8 mouse cellular contexts compared by ENCODE assay signal in genomic region chr11:95875804-95876203, GRCm38 (mm10). TPM values are rescaled to one million over a fixed set of nuclear protein-coding genes. Genes with fewer than 3 reads are reported as not detected.
DNase-seq lines count a peak whose midpoint lies in the region; ATAC-seq and TF ChIP-seq lines count a peak whose summit lies in the region.

No protein-coding gene starts in this region.

- TF ChIP-seq CTCF in stomach, postnatal 0 days (IDR thresholded peaks at IDR 0.05; ENCODE audit: low read depth): no peak
- no peak for TF ChIP-seq CTCF in hindbrain, postnatal 0 days (IDR thresholded peaks at IDR 0.05; ENCODE audit: low read depth)

- H3K9ac ChIP-seq in stomach, embryonic 15.5 days: no peak overlapping the region
- no peak overlapping the region for H3K9ac ChIP-seq in stomach, postnatal 0 days (ENCODE audit: low read length)
- no peak overlapping the region for H3K9ac ChIP-seq in hindbrain, postnatal 0 days (replicated peaks; ENCODE audit: low read length)

- WGBS in stomach, embryonic 15.5 days: 28% methylated on average over 9 of the region's 9 CpGs
- 28% methylated on average over 9 of the region's 9 CpGs for WGBS in stomach, postnatal 0 days
- 31% methylated on average over 9 of the region's 9 CpGs for WGBS in hindbrain, postnatal 0 days

- H3K4me3 ChIP-seq in stomach, embryonic 15.5 days (replicated peaks): no peak overlapping the region
- no peak overlapping the region for H3K4me3 ChIP-seq in stomach, postnatal 0 days (ENCODE audit: low read depth, low read length)
- no peak overlapping the region; the same call in 1 of the 2 replicates for H3K4me3 ChIP-seq in hindbrain, postnatal 0 days (ENCODE audit: low read length)

- peak overlapping the region; percentile 12; the same call in 1 of the 2 replicates for H3K4me2 ChIP-seq in stomach, embryonic 15.5 days
- no peak overlapping the region for H3K4me2 ChIP-seq in stomach, postnatal 0 days (replicated peaks; ENCODE audit: low read depth)
- peak overlapping the region; percentile 41; the same call in 1 of the 2 replicates for H3K4me2 ChIP-seq in hindbrain, postnatal 0 days (ENCODE audit: low read depth, low read length)

- peak; percentile 44 for DNase-seq in adrenal gland, postnatal 14 days
- DNase-seq in adrenal gland, postnatal 4 days (ENCODE audit: low spot score in 2 of 2): no peak
- DNase-seq in stomach, postnatal 0 days (ENCODE audit: low spot score): no peak
- DNase-seq in hindbrain, postnatal 0 days (ENCODE audit: low spot score): peak; percentile 46
- DNase-seq in thymus, postnatal 36 days: peak; percentile 26 to 32
- no peak for DNase-seq in gastrocnemius, adult 18-20 months (ENCODE audit: low spot score)

- no peaks in the 10 kb centered on the region for H3K4me1 ChIP-seq in stomach, embryonic 15.5 days
- H3K4me1 ChIP-seq in stomach, postnatal 0 days (replicated peaks; ENCODE audit: control insufficient read depth, insufficient read depth): no peaks in the 10 kb centered on the region
- H3K4me1 ChIP-seq in hindbrain, postnatal 0 days (ENCODE audit: insufficient read depth, low read length): no peaks in the 10 kb centered on the region

- H3K27ac ChIP-seq in stomach, embryonic 15.5 days: no peak overlapping the region
- H3K27ac ChIP-seq in stomach, postnatal 0 days (replicated peaks): no peak overlapping the region
- no peak overlapping the region for H3K27ac ChIP-seq in hindbrain, postnatal 0 days

- H3K36me3 ChIP-seq in stomach, embryonic 15.5 days: no peaks in the 10 kb centered on the region
- H3K36me3 ChIP-seq in stomach, postnatal 0 days (ENCODE audit: control insufficient read depth, insufficient read depth, low read length): no peaks in the 10 kb centered on the region
- no peaks in the 10 kb centered on the region for H3K36me3 ChIP-seq in hindbrain, postnatal 0 days (ENCODE audit: insufficient read depth, low read length)

- no peak for TF ChIP-seq EP300 in stomach, postnatal 0 days (optimal IDR thresholded peaks at IDR 0.05)

- 0 out of 2 replicates have a peak, but pooled peaks cover 3% of the 10 kb centered on the region for H3K9me3 ChIP-seq in stomach, embryonic 15.5 days
- H3K9me3 ChIP-seq in stomach, postnatal 0 days (ENCODE audit: control insufficient read depth, low read length): no peaks in the 10 kb centered on the region
- H3K9me3 ChIP-seq in hindbrain, postnatal 0 days (ENCODE audit: low read length): no peaks in the 10 kb centered on the region

- ATAC-seq in stomach, embryonic 15.5 days (ENCODE audit: insufficient read depth, low FRiP score, low read depth): no peak
- ATAC-seq in stomach, postnatal 0 days (ENCODE audit: low FRiP score, low TSS enrichment): no peak
- ATAC-seq in hindbrain, postnatal 0 days: peak; percentile 70
- ATAC-seq in cerebellum, adult (ENCODE audit: insufficient number of reproducible peaks, low FRiP score, low TSS enrichment): no peak

- H3K27me3 ChIP-seq in stomach, embryonic 15.5 days (replicated peaks): no peaks in the 10 kb centered on the region
- no peaks in the 10 kb centered on the region for H3K27me3 ChIP-seq in stomach, postnatal 0 days (ENCODE audit: control insufficient read depth, insufficient read depth, low read length)
- H3K27me3 ChIP-seq in hindbrain, postnatal 0 days (ENCODE audit: insufficient read depth, low read length): no peaks in the 10 kb centered on the region

RNA-seq across cellular contexts. Expression of gene Abi3, which starts 33.5 kb away (rescaled TPM):
- 15.6 and 20.9 TPM in 2 replicates for total RNA-seq in adrenal gland, postnatal 14 days (2021)
- 10 to 100 TPM; 18.6 to 18.8 TPM for total RNA-seq in adrenal gland, postnatal 4 days (2021)
- polyA plus RNA-seq in stomach, embryonic 15.5 days (2015; fragmentation: Nextera tagmentation; extraction: Ambion mirVana): 7.4 and 9.8 TPM in 2 replicates
- 3.6 and 4.2 TPM in 2 replicates for polyA plus RNA-seq in stomach, postnatal 0 days (2015; fragmentation: Nextera tagmentation; extraction: Ambion mirVana)
- total RNA-seq in hindbrain, postnatal 0 days (2014; rRNA removed): 1.9 and 3.2 TPM in 2 replicates
- polyA plus RNA-seq in hindbrain, postnatal 0 days (2015; fragmentation: Nextera tagmentation; extraction: Ambion mirVana): 1.6 and 3.1 TPM in 2 replicates
- 1 to 10 TPM; 3.0 to 4.2 TPM for total RNA-seq in gastrocnemius, adult 18-20 months (2021)

RNA-seq across cellular contexts. Expression of gene Gngt2, which starts 38.8 kb away (rescaled TPM):
- 30.3 and 31.4 TPM in 2 replicates for total RNA-seq in adrenal gland, postnatal 14 days (2021)
- 10 to 100 TPM; 17.2 to 23.1 TPM for total RNA-seq in adrenal gland, postnatal 4 days (2021)
- polyA plus RNA-seq in stomach, embryonic 15.5 days (2015; fragmentation: Nextera tagmentation; extraction: Ambion mirVana): 16.9 and 17.1 TPM in 2 replicates
- 11.1 and 12.5 TPM in 2 replicates for polyA plus RNA-seq in stomach, postnatal 0 days (2015; fragmentation: Nextera tagmentation; extraction: Ambion mirVana)
- total RNA-seq in hindbrain, postnatal 0 days (2014; rRNA removed): 0.63 TPM in 1 of 2 replicates, not detected in the other
- 2.9 and 3.9 TPM in 2 replicates for polyA plus RNA-seq in hindbrain, postnatal 0 days (2015; fragmentation: Nextera tagmentation; extraction: Ambion mirVana)
- 1 to 10 TPM; 5.5 to 6.9 TPM for total RNA-seq in gastrocnemius, adult 18-20 months (2021)

RNA-seq across cellular contexts. Expression of gene B4galnt2, which starts 38.9 kb away (rescaled TPM):
- total RNA-seq in adrenal gland, postnatal 14 days (2021): not detected in 2 replicates
- under 1 TPM in 1 of 2 experiments, not detected in 1; 0.28 TPM for total RNA-seq in adrenal gland, postnatal 4 days (2021)
- 8.9 and 9.6 TPM in 2 replicates for polyA plus RNA-seq in stomach, embryonic 15.5 days (2015; fragmentation: Nextera tagmentation; extraction: Ambion mirVana)
- polyA plus RNA-seq in stomach, postnatal 0 days (2015; fragmentation: Nextera tagmentation; extraction: Ambion mirVana): 3.6 and 4.6 TPM in 2 replicates
- not detected in 2 replicates for total RNA-seq in hindbrain, postnatal 0 days (2014; rRNA removed)
- not detected in 2 replicates for polyA plus RNA-seq in hindbrain, postnatal 0 days (2015; fragmentation: Nextera tagmentation; extraction: Ambion mirVana)
- not detected for total RNA-seq in gastrocnemius, adult 18-20 months (2021)

RNA-seq across cellular contexts. Expression of gene Phospho1, which starts 51.5 kb away (rescaled TPM):
- 269 and 312 TPM in 2 replicates for total RNA-seq in adrenal gland, postnatal 14 days (2021)
- total RNA-seq in adrenal gland, postnatal 4 days (2021): 10 to 100 TPM; 25.5 to 26.0 TPM
- polyA plus RNA-seq in stomach, embryonic 15.5 days (2015; fragmentation: Nextera tagmentation; extraction: Ambion mirVana): 0.86 and 1.2 TPM in 2 replicates
- polyA plus RNA-seq in stomach, postnatal 0 days (2015; fragmentation: Nextera tagmentation; extraction: Ambion mirVana): 0.40 and 0.45 TPM in 2 replicates
- total RNA-seq in hindbrain, postnatal 0 days (2014; rRNA removed): 5.2 and 6.3 TPM in 2 replicates
- polyA plus RNA-seq in hindbrain, postnatal 0 days (2015; fragmentation: Nextera tagmentation; extraction: Ambion mirVana): 0.59 TPM in 1 of 2 replicates, not detected in the other
- 100 to 1,000 TPM; 355 to 388 TPM for total RNA-seq in gastrocnemius, adult 18-20 months (2021)

Comparison
In these comparisons a context has a peak if more than half of its experiments do, and no peak if none do; other contexts are left out.
1. DNase-seq: peak in adrenal gland, postnatal 14 days (single experiment), hindbrain, postnatal 0 days (single experiment) and thymus, postnatal 36 days (2 of 2); none in adrenal gland, postnatal 4 days (0 of 2), stomach, postnatal 0 days (single experiment) and gastrocnemius, adult 18-20 months (single experiment).